13 mouse cellular contexts compared by ENCODE assay signal in the genomic region with DNA sequence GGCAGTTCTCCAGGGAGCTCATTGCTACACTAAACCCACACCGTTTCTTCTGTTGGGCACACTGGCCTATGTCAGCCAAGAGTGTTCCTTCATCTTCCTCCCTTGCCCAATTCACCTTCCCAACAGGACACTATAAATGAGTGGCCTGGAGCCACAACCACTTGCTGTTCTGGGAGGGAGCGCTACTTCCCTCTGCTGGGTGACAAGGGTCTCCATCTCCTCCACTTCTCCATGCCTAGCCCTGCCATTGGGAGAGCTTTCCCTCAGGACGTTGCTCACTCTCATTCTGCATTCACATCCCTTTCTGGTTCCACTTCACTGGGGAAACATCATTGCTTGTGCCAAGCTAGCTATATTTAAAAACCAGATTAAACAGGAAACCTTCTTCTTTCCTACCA. TPM values are rescaled to one million over a fixed set of nuclear protein-coding genes. Genes with fewer than 3 reads are reported as not detected.
A peak's percentile ranks its signal among the peaks of the same experiment; 100 is the strongest.
DNase-seq lines count a peak whose midpoint lies in the region; ATAC-seq and TF ChIP-seq lines count a peak whose summit lies in the region.
"Had no signal": no experiment of that assay in that cellular context is flagged by ENCODE, and none has a peak within 500 bp of the region (broad histone marks: within the 10 kb centered on the region; RNA-seq: fewer than 3 reads in every experiment).

No protein-coding gene starts in this region.

- H3K4me1 ChIP-seq in lung, postnatal 0 days (ENCODE audit: insufficient read depth, low read depth, low read length) = peaks cover 28% of the 10 kb centered on the region
- H3K4me1 ChIP-seq in hindbrain, embryonic 10.5 days (replicated peaks) = peaks cover 55% of the 10 kb centered on the region
- peaks cover 49% of the 10 kb centered on the region for H3K4me1 ChIP-seq in neural tube, embryonic 15.5 days
- peaks cover 26% of the 10 kb centered on the region for H3K4me1 ChIP-seq in thymus, adult 2 months (replicated peaks; ENCODE audit: control insufficient read depth, insufficient read depth, low read length)
- peaks cover 43% of the 10 kb centered on the region for H3K4me1 ChIP-seq in kidney, embryonic 16.5 days (ENCODE audit: insufficient read depth, low read length)

- ATAC-seq in lung, postnatal 0 days = no peak
- no peak for ATAC-seq in neural tube, embryonic 15.5 days (ENCODE audit: low FRiP score)
- ATAC-seq in kidney, embryonic 16.5 days (ENCODE audit: low FRiP score, low TSS enrichment) = no peak
- ATAC-seq: inflammation-experienced regulatory T-cells, adult 6 months had no signal

- WGBS in lung, postnatal 0 days = 57% methylated on average over 3 of the region's 3 CpGs
- 47% methylated on average over 3 of the region's 3 CpGs for WGBS in hindbrain, embryonic 10.5 days
- 30% methylated on average over 3 of the region's 3 CpGs for WGBS in neural tube, embryonic 15.5 days
- WGBS in thymus, adult 2 months = 50% methylated on average over 3 of the region's 3 CpGs
- WGBS in kidney, embryonic 16.5 days = 56% methylated on average over 3 of the region's 3 CpGs

- TF ChIP-seq POLR2A in thymus, adult 2 months (IDR thresholded peaks at IDR 0.05; ENCODE audit: control insufficient read depth, extremely low read depth, insufficient read depth, low read length, poor library complexity) = no peak

- no peak; the same call in 1 of the 2 replicates for TF ChIP-seq CTCF in gastrocnemius, adult 2 months (IDR thresholded peaks at IDR 0.05)
- TF ChIP-seq CTCF in lung, postnatal 0 days (IDR thresholded peaks at IDR 0.05) = peak; percentile 54
- no peak for TF ChIP-seq CTCF in thymus, adult 2 months (IDR thresholded peaks at IDR 0.05; ENCODE audit: borderline replicate concordance, control insufficient read depth, extremely low read depth, insufficient read depth, low read length, poor library complexity)

- no peak overlapping the region for H3K4me3 ChIP-seq in gastrocnemius, adult 2 months
- no peak overlapping the region for H3K4me3 ChIP-seq in lung, postnatal 0 days (ENCODE audit: low read depth, low read length)
- H3K4me3 ChIP-seq in hindbrain, embryonic 10.5 days = no peak overlapping the region
- no peak overlapping the region for H3K4me3 ChIP-seq in neural tube, embryonic 15.5 days (replicated peaks)
- no peak overlapping the region for H3K4me3 ChIP-seq in thymus, adult 2 months (ENCODE audit: control insufficient read depth, insufficient read depth, low read length)
- H3K4me3 ChIP-seq in kidney, embryonic 16.5 days (ENCODE audit: low read length) = no peak overlapping the region

- no peak for DNase-seq in gastrocnemius, adult 2 months
- no peak for DNase-seq in gastrocnemius, postnatal 14 days
- no peak for DNase-seq in lung, postnatal 0 days (ENCODE audit: low spot score)
- no peak for DNase-seq in lung, postnatal 36 days
- no peak for DNase-seq in hindbrain, embryonic 10.5 days (ENCODE audit: low spot score)
- no peak for DNase-seq in thymus, adult 2 months

- H3K9ac ChIP-seq in lung, postnatal 0 days (replicated peaks; ENCODE audit: low read depth) = no peak overlapping the region
- no peak overlapping the region for H3K9ac ChIP-seq in neural tube, embryonic 15.5 days (replicated peaks)
- no peak overlapping the region for H3K9ac ChIP-seq in kidney, embryonic 16.5 days (replicated peaks; ENCODE audit: low read length)

- H3K9me3 ChIP-seq in lung, postnatal 0 days (ENCODE audit: low read length) = no peaks in the 10 kb centered on the region
- H3K9me3 ChIP-seq in hindbrain, embryonic 10.5 days = no peaks in the 10 kb centered on the region
- H3K9me3 ChIP-seq in neural tube, embryonic 15.5 days (replicated peaks) = no peaks in the 10 kb centered on the region
- H3K9me3 ChIP-seq in kidney, embryonic 16.5 days (ENCODE audit: low read length) = no peaks in the 10 kb centered on the region

- no peaks in the 10 kb centered on the region for H3K36me3 ChIP-seq in lung, postnatal 0 days (ENCODE audit: insufficient read depth, low read length)
- no peaks in the 10 kb centered on the region for H3K36me3 ChIP-seq in hindbrain, embryonic 10.5 days
- no peaks in the 10 kb centered on the region for H3K36me3 ChIP-seq in neural tube, embryonic 15.5 days
- no peaks in the 10 kb centered on the region for H3K36me3 ChIP-seq in thymus, adult 2 months (ENCODE audit: control insufficient read depth, insufficient read depth, low read length)
- H3K36me3 ChIP-seq in kidney, embryonic 16.5 days (ENCODE audit: insufficient read depth, low read length) = no peaks in the 10 kb centered on the region

- no peaks in the 10 kb centered on the region for H3K27me3 ChIP-seq in lung, postnatal 0 days (replicated peaks; ENCODE audit: insufficient read depth, low read length)
- H3K27me3 ChIP-seq in hindbrain, embryonic 10.5 days (ENCODE audit: insufficient read depth, poor library complexity, severe bottlenecking) = peaks cover 13% of the 10 kb centered on the region
- H3K27me3 ChIP-seq in neural tube, embryonic 15.5 days (replicated peaks) = no peaks in the 10 kb centered on the region
- H3K27me3 ChIP-seq in thymus, adult 2 months (ENCODE audit: control insufficient read depth, insufficient read depth, low read length) = no peaks in the 10 kb centered on the region
- H3K27me3 ChIP-seq in kidney, embryonic 16.5 days (ENCODE audit: insufficient read depth, low read length) = no peaks in the 10 kb centered on the region

- no peak overlapping the region for H3K4me2 ChIP-seq in lung, postnatal 0 days (replicated peaks; ENCODE audit: low read depth, low read length)
- peak overlapping the region; percentile 40; the same call in 1 of the 2 replicates for H3K4me2 ChIP-seq in neural tube, embryonic 15.5 days
- no peak overlapping the region for H3K4me2 ChIP-seq in kidney, embryonic 16.5 days (replicated peaks; ENCODE audit: low read depth, low read length)

- H3K27ac ChIP-seq in gastrocnemius, adult 2 months = peak overlapping the region; percentile 93
- H3K27ac ChIP-seq in lung, postnatal 0 days (ENCODE audit: low read length) = no peak overlapping the region
- H3K27ac ChIP-seq in hindbrain, embryonic 10.5 days = peak overlapping the region; percentile 5; the same call in 1 of the 2 replicates
- peak overlapping the region; percentile 77; the same call in 1 of the 2 replicates for H3K27ac ChIP-seq in neural tube, embryonic 15.5 days (replicated peaks)
- no peak overlapping the region for H3K27ac ChIP-seq in thymus, adult 2 months (ENCODE audit: control insufficient read depth, insufficient read depth, low read length)
- no peak overlapping the region for H3K27ac ChIP-seq in kidney, embryonic 16.5 days (ENCODE audit: low read length)

- intact Hi-C loops in gastrocnemius, adult 2 months (cut with DNase I) = loop anchor here (5.0 kb wide), 1 partner anchor 61 kb away; no protein-coding TSS in a partner anchor
- intact Hi-C loops in gastrocnemius, postnatal 14 days (cut with DNase I; ENCODE audit: low total_unique reads) = no loop called here

- TF ChIP-seq EP300 in lung, postnatal 0 days (IDR thresholded peaks at IDR 0.05) = no peak

RNA-seq across cellular contexts. Expression of gene Calm2, which starts 14.8 kb away (rescaled TPM):
- 100 to 1,000 TPM; 181 to 192 TPM for total RNA-seq in gastrocnemius, adult 2 months (2021)
- total RNA-seq in gastrocnemius, postnatal 14 days (2021) = 100 to 1,000 TPM; 175 to 251 TPM
- polyA plus RNA-seq in lung, postnatal 0 days (2015; fragmentation: Nextera tagmentation; extraction: Ambion mirVana) = 867 and 887 TPM in 2 replicates
- 1,143 and 1,193 TPM in 2 replicates for polyA plus RNA-seq in hindbrain, embryonic 10.5 days (2016; fragmentation: Nextera tagmentation; extraction: Ambion mirVana)
- polyA plus RNA-seq in neural tube, embryonic 15.5 days (2015; fragmentation: Nextera tagmentation; extraction: Ambion mirVana) = 3,061 and 3,386 TPM in 2 replicates
- polyA plus RNA-seq in thymus, adult 2 months (2012; rRNA removed) = 57.1 and 57.3 TPM in 2 replicates
- 1,041 and 1,124 TPM in 2 replicates for polyA plus RNA-seq in kidney, embryonic 16.5 days (2015; fragmentation: Nextera tagmentation; extraction: Ambion mirVana)

RNA-seq across cellular contexts. Expression of gene Stpg4, which starts 34.0 kb away (rescaled TPM):
- total RNA-seq in gastrocnemius, adult 2 months (2021) = not detected
- not detected for total RNA-seq in gastrocnemius, postnatal 14 days (2021)
- polyA plus RNA-seq in lung, postnatal 0 days (2015; fragmentation: Nextera tagmentation; extraction: Ambion mirVana) = not detected in 2 replicates
- polyA plus RNA-seq in hindbrain, embryonic 10.5 days (2016; fragmentation: Nextera tagmentation; extraction: Ambion mirVana) = not detected in 2 replicates
- 0.26 TPM in 1 of 2 replicates, not detected in the other for polyA plus RNA-seq in neural tube, embryonic 15.5 days (2015; fragmentation: Nextera tagmentation; extraction: Ambion mirVana)
- polyA plus RNA-seq in thymus, adult 2 months (2012; rRNA removed) = 0.24 TPM in 1 of 2 replicates, not detected in the other
- polyA plus RNA-seq in kidney, embryonic 16.5 days (2015; fragmentation: Nextera tagmentation; extraction: Ambion mirVana) = 0.60 TPM in 1 of 2 replicates, not detected in the other
- total RNA-seq: gastrocnemius, postnatal 4 days had no signal
- polyA plus RNA-seq: embryonic facial prominence, embryonic 14.5 days; macrophage; stomach, embryonic 14.5 days had no signal

Comparison
In these comparisons a context has a peak if more than half of its experiments do, and no peak if none do; other contexts are left out.
1. H3K27ac ChIP-seq: peak in gastrocnemius, adult 2 months (single experiment), hindbrain, embryonic 10.5 days (single experiment) and neural tube, embryonic 15.5 days (single experiment); none in lung, postnatal 0 days (single experiment), thymus, adult 2 months (single experiment) and kidney, embryonic 16.5 days (single experiment).
2. RNA of gene Calm2, which starts 14.8 kb away (polyA plus RNA-seq): 3,061 to 3,386 TPM in neural tube, embryonic 15.5 days, 1,143 to 1,193 TPM in hindbrain, embryonic 10.5 days, 1,041 to 1,124 TPM in kidney, embryonic 16.5 days and 867 to 887 TPM in lung, postnatal 0 days; 57.1 to 57.3 TPM in thymus, adult 2 months; every median in the first group is over 10 times any median in the second.